Mouse (Mus musculus) thymus, adult 2 months (tissue): ENCODE results near the gene St6gal2. TPM values are rescaled to one million over a fixed set of nuclear protein-coding genes. Genes with fewer than 3 reads are reported as not detected.

ENCODE experiments used
- DNase-seq: peaks from one replicate; pipeline ENCODE4 v3.0.0; 2021
- H3K27ac ChIP-seq: fragments of 200-500 bp; 2 replicates; pipeline ENCODE4 v1.5.1; 2012; ENCODE audit warnings: low read length, control low read depth; ENCODE audit not compliant: control insufficient read depth, insufficient read depth
- H3K27me3 ChIP-seq: fragments of 200-500 bp; 2 replicates; pipeline ENCODE4 v1.6.1; 2012; ENCODE audit warnings: mild to moderate bottlenecking, low read length, moderate library complexity, mixed read lengths; ENCODE audit not compliant: control insufficient read depth, insufficient read depth
- H3K36me3 ChIP-seq: fragments of 200-500 bp; 2 replicates; pipeline ENCODE4 v1.6.1; 2012; ENCODE audit warnings: mild to moderate bottlenecking, low read length, moderate library complexity; ENCODE audit not compliant: control insufficient read depth, insufficient read depth
- H3K4me1 ChIP-seq: fragments of 200-500 bp; replicated peaks from 2 replicates; pipeline ENCODE4 v1.6.1; 2012; ENCODE audit warnings: low read length; ENCODE audit not compliant: control insufficient read depth, insufficient read depth
- H3K4me3 ChIP-seq: fragments of 200-500 bp; 2 replicates; pipeline ENCODE4 v1.5.1; 2012; ENCODE audit warnings: mild to moderate bottlenecking, low read length, control low read depth, moderate library complexity; ENCODE audit not compliant: control insufficient read depth, insufficient read depth
- CTCF ChIP-seq: fragments of 200-500 bp; IDR thresholded peaks from 2 replicates; pipeline ENCODE4 v1.5.1; 2012; ENCODE audit warnings: mild to moderate bottlenecking, control low read depth, low read length, moderate library complexity, borderline replicate concordance; ENCODE audit not compliant: control insufficient read depth, poor library complexity, insufficient read depth; ENCODE audit errors: extremely low read depth
- POLR2A ChIP-seq: fragments of 200-500 bp; IDR thresholded peaks from 2 replicates; pipeline ENCODE4 v1.6.1; 2012; ENCODE audit warnings: mild to moderate bottlenecking, low read length, control low read depth, moderate library complexity; ENCODE audit not compliant: control insufficient read depth, poor library complexity, insufficient read depth; ENCODE audit errors: extremely low read depth
- WGBS: fragments of 180-500 bp; shearing (Covaris S2); methylation state at CpG from one replicate; pipeline ENCODE4 v1.1.7; 2018; 5-methylcytosine and 5-hydroxymethylcytosine counted together
- polyA plus RNA-seq: library from polyadenylated mRNA; depleted of rRNA; stranded (reverse); fragments of >200 nt; gene quantifications from 2 replicates; pipeline ENCODE4 v1.2.3, GENCODE M21; 2012

Gene St6gal2
- polyA plus RNA-seq, 1 experiment, result 0.30 TPM

DNA sequence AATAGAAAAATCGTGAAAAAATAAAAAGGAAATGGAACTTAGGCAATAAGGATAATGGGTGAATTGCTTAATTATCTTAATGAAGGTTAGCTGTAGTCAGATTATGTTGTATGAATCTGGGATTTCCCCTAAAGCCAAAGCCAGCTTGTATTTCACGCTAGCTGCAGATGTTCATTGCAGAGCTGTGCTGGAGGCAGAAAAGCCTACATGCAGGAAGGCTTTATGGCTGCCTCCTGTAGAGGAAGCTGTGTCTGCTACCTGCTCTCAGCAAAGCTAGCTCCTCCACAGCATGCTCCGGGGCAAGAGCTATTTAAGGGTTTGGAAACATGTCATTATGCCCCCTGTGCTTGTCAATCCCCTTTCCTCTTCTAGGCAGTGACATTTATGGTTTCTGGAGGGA lies 9.3 kb downstream of the St6gal2 start:
- H3K27ac ChIP-seq, result no peak overlapping the region

DNA sequence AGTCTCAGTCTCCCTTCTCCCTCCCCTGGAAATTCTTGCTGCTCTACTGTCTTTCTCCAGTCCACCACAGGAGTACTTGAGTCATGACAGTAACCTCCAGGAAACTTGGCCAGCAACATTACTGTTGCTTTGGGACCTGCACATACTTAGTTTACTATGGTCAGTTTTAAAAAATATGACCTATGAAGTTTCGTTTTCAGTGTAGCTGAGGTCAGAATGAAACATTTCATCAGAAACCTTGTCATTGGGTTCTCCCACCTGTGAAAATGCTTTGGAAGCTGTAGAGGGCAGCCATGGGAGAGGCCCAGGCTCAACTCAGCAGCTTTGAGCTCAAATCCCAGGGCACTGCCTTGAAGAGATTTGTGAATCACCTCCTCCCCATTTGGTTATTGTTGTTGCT lies 15.0 kb downstream of the St6gal2 start:
- Histone ChIP-seq H3K36me3 (no peaks in the 10 kb centered on the region), H3K27ac (no peak overlapping the region), H3K4me1 (no peaks in the 10 kb centered on the region), H3K4me3 (no peak overlapping the region), H3K27me3 (no peaks in the 10 kb centered on the region)
- 85% methylated on average over 1 of the region's 1 CpGs for WGBS
- TF ChIP-seq POLR2A (no peak), CTCF (no peak)
- DNase-seq, result no peak

More for the DNA sequence above, 9.3 kb downstream of the St6gal2 start:
- H3K27me3 ChIP-seq, result no peaks in the 10 kb centered on the region
- 56% methylated on average over 3 of the region's 3 CpGs for WGBS
- H3K4me3 ChIP-seq, result no peak overlapping the region
- no peak for TF ChIP-seq CTCF
- H3K4me1 ChIP-seq, result no peaks in the 10 kb centered on the region
- DNase-seq, result no peak
- H3K36me3 ChIP-seq, result no peaks in the 10 kb centered on the region

DNA sequence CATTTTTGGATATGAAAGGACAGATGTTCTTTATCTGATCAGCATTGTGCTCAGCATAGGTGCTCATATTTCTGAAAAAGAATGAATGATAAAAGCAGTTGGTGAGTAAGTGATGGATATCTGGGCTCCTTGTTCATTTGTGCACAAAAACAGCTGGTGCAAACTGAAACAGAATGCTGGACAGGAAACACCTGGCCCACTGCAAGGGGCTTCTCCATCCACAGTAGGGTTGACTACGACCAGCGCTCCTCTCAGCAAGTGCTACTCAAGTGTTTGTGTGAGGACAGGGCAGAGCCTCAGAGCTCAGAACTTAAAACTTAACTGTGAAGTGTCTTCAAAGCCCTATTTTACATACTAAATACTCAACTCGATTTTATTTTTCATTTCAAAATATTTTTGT lies 22.4 kb downstream of the St6gal2 start:
- no peak overlapping the region for H3K27ac ChIP-seq
- WGBS, result 47% methylated on average over 3 of the region's 3 CpGs
- no peaks in the 10 kb centered on the region for H3K36me3 ChIP-seq
- H3K27me3 ChIP-seq, result no peaks in the 10 kb centered on the region
- H3K4me3 ChIP-seq, result no peak overlapping the region
- no peaks in the 10 kb centered on the region for H3K4me1 ChIP-seq
- no peak for TF ChIP-seq POLR2A
- TF ChIP-seq CTCF, result no peak
- no peak for DNase-seq

DNA sequence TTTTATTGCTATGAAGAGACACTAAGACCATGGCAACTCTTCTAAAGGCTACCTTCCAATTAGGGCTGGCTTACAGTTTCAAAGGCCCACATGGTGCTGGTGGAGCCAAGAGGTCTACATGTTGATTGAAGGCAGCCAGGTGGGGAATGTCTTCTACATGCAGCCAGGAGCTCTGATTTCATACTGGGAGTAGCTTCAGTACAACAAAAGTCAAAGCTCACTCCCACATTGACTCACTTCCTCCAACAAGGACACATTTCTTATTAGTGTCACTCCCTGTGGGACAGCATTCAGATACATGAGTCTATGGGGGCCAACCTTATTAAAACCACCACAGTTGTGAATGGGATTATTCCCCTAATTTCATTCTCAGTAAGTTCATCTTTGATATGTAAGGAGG lies 23.8 kb downstream of the St6gal2 start:
- DNase-seq, result no peak
- Histone ChIP-seq H3K27ac (no peak overlapping the region), H3K4me3 (no peak overlapping the region), H3K4me1 (no peaks in the 10 kb centered on the region), H3K36me3 (no peaks in the 10 kb centered on the region), H3K27me3 (no peaks in the 10 kb centered on the region)
- TF ChIP-seq CTCF (no peak), POLR2A (no peak)

DNA sequence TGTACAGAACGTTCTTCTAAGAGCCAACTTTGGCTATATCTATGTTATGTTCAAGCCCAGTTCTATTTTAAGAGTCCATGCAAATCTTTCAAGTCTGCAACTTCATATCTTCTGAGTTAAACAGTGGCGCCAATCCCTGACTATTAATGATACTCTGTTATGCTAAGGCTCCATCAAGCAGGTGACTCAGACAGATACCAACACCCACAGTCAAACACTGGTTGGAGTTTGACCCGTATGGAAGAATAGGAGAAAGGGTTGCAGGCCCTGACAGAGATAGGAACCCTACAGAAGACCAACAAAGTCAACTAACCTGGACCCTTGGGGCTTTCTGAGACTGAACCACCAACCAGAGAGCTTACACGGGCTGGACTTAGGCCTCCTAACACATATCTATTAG lies 30.8 kb downstream of the St6gal2 start:
- WGBS, result 86% methylated on average over 4 of the region's 4 CpGs
- TF ChIP-seq POLR2A (no peak), CTCF (no peak)
- H3K27me3 ChIP-seq, result no peaks in the 10 kb centered on the region
- H3K36me3 ChIP-seq, result no peaks in the 10 kb centered on the region
- H3K4me1 ChIP-seq, result no peaks in the 10 kb centered on the region
- no peak overlapping the region for H3K4me3 ChIP-seq
- DNase-seq, result no peak
- H3K27ac ChIP-seq, result no peak overlapping the region

DNA sequence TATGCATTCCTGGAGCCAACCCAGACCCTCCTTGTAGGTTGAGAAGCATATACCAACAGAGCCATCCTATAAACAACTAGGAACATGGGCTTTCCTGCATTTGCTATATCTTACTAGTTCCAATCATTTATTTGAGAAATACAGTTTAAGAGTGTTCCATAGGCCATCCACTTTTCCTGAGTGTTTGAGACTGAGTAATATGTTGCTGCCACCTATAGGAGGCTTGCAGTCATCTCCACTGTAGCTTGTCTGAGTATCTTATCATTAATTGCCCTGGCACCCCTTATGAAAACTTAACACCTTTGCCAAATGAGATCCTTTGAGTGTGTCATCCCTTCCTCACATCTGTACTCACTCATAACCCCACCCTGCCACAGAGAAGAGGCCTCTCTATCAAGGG lies 32.2 kb downstream of the St6gal2 start:
- no peak overlapping the region for H3K27ac ChIP-seq
- no peaks in the 10 kb centered on the region for H3K4me1 ChIP-seq
- no peaks in the 10 kb centered on the region for H3K36me3 ChIP-seq
- TF ChIP-seq POLR2A (no peak), CTCF (no peak)
- H3K4me3 ChIP-seq, result no peak overlapping the region
- DNase-seq, result no peak
- no peaks in the 10 kb centered on the region for H3K27me3 ChIP-seq

DNA sequence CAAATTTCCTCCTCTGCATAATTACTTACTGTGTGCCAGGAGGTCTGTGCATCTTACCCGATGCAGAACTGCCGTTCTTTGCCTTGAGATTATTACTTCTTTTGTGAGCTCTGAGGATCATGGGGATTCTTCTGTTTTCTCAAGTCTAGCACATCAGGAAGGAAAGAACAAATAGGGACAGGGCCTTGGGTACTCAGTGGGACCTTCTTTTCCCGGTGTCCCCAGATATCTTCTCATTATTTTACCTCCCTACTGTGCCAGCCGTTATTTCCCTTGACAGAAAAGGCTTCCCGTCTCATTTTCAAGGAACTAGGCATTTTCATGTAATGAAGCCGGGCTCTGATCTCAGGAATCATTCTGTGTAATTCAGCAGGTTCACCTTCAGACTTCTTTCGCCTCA lies 34.2 kb downstream of the St6gal2 start:
- H3K36me3 ChIP-seq, result no peaks in the 10 kb centered on the region
- 86% methylated on average over 7 of the region's 7 CpGs for WGBS
- no peak for DNase-seq
- TF ChIP-seq CTCF, result no peak
- no peak overlapping the region for H3K4me3 ChIP-seq
- H3K27ac ChIP-seq, result no peak overlapping the region
- no peaks in the 10 kb centered on the region for H3K4me1 ChIP-seq
- H3K27me3 ChIP-seq, result no peaks in the 10 kb centered on the region
